Mouse (Mus musculus) limb, embryonic 14.5 days (tissue): Measurements from ENCODE around the gene Tmem201. TPM values are rescaled to one million over a fixed set of nuclear protein-coding genes. Genes with fewer than 3 reads are reported as not detected.

Source experiments
- ATAC-seq: fragments of 200-750 bp; cut with Nextera tagmentation; 2 replicates; pipeline ENCODE4 v1.8.0; 2017; ENCODE audit warnings: low read depth, moderate number of reproducible peaks, moderate TSS enrichment; ENCODE audit not compliant: low FRiP score
- DNase-seq: peaks from one replicate; pipeline ENCODE4 v3.0.0-alpha.2; 2015; ENCODE audit warnings: low spot score
- H3K27ac ChIP-seq: fragments of 300-500 bp; sonication (generic); replicated peaks from 2 replicates; pipeline ENCODE4 v1.5.1; 2014; ENCODE audit warnings: low read depth, mild to moderate bottlenecking, low read length, moderate library complexity, mixed read lengths
- H3K27me3 ChIP-seq: fragments of 300-500 bp; sonication (generic); 2 replicates; pipeline ENCODE4 v1.6.1; 2014; ENCODE audit warnings: low read length, mixed read lengths; ENCODE audit not compliant: control insufficient read depth, insufficient read depth
- H3K36me3 ChIP-seq: fragments of 300-500 bp; sonication (generic); 2 replicates; pipeline ENCODE4 v1.6.1; 2014; ENCODE audit warnings: mild to moderate bottlenecking, low read length, moderate library complexity, mixed read lengths; ENCODE audit not compliant: control insufficient read depth, insufficient read depth
- H3K4me1 ChIP-seq: fragments of 300-500 bp; sonication (generic); 2 replicates; pipeline ENCODE4 v1.6.1; 2014; ENCODE audit warnings: antibody characterized with exemption, low read length, mixed read lengths; ENCODE audit not compliant: control insufficient read depth, insufficient read depth
- H3K4me2 ChIP-seq: fragments of 300-500 bp; sonication (generic); replicated peaks from 2 replicates; pipeline ENCODE4 v1.6.1; 2014; ENCODE audit warnings: low read depth, mild to moderate bottlenecking, low read length, moderate library complexity; ENCODE audit not compliant: severe bottlenecking
- H3K4me3 ChIP-seq: fragments of 300-500 bp; sonication (generic); replicated peaks from 2 replicates; pipeline ENCODE4 v1.5.1; 2014; ENCODE audit warnings: low read length
- H3K9ac ChIP-seq: fragments of 300-500 bp; sonication (generic); 2 replicates; pipeline ENCODE4 v1.6.1; 2014; ENCODE audit warnings: mild to moderate bottlenecking, low read depth, low read length, moderate library complexity; ENCODE audit not compliant: severe bottlenecking
- H3K9me3 ChIP-seq: fragments of 300-500 bp; sonication (generic); 2 replicates; pipeline ENCODE4 v1.6.1; 2016; ENCODE audit warnings: low read length; ENCODE audit not compliant: control insufficient read depth
- POLR2A ChIP-seq: fragments of 200-500 bp; IDR thresholded peaks from 2 replicates; pipeline ENCODE4 v1.8.0; 2012; ENCODE audit warnings: inconsistent platforms, mild to moderate bottlenecking, moderate library complexity, borderline replicate concordance; ENCODE audit not compliant: insufficient read depth, insufficient read length; ENCODE audit errors: extremely low read depth
- WGBS: fragments of 180-500 bp; shearing (Covaris S2); extraction: QIAGEN DNeasy Blood & Tissue Kit; methylation state at CpG from one replicate; pipeline ENCODE4 v1.1.7; 2014; 5-methylcytosine and 5-hydroxymethylcytosine counted together
- polyA plus RNA-seq, 2 experiments: library from polyadenylated mRNA; depleted of rRNA in 1 of 2; stranded (reverse) in 1 of 2; unstranded in 1 of 2; fragments of >200 nt; fragmentation: Nextera tagmentation in 1 of 2; extraction: Ambion mirVana in 1 of 2; gene quantifications; 2 replicates each; pipeline versions ENCODE4 v1.2.1 to v1.2.3; 2012 to 2014

Gene Tmem201
- polyA plus RNA-seq, 2 experiments, result 20.4 to 59.3 TPM

- no peak overlapping the region for H3K4me2 ChIP-seq
- ATAC-seq, result no peak
- H3K9ac ChIP-seq, result no peak overlapping the region
These were observed 42.1 kb upstream of the Tmem201 start for GRCm38 (mm10) chr4:149779966-149780365.

GRCm38 (mm10) chr4:149777126-149777525, 39.3 kb upstream of the Tmem201 start:
- ATAC-seq (no peak), DNase-seq (no peak)
- H3K27me3 ChIP-seq, result no peaks in the 10 kb centered on the region
- no peaks in the 10 kb centered on the region for H3K9me3 ChIP-seq
- no peak overlapping the region for H3K4me2 ChIP-seq
- no peak overlapping the region for H3K27ac ChIP-seq
- TF ChIP-seq POLR2A, result no peak
- H3K4me1 ChIP-seq, result peaks cover 13% of the 10 kb centered on the region
- H3K9ac ChIP-seq, result no peak overlapping the region
- H3K4me3 ChIP-seq, result no peak overlapping the region
- WGBS, result 83% methylated on average over 9 of the region's 9 CpGs
- no peaks in the 10 kb centered on the region for H3K36me3 ChIP-seq

More at GRCm38 (mm10) chr4:149779966-149780365, 42.1 kb upstream of the Tmem201 start:
- H3K4me1 ChIP-seq, result no peaks in the 10 kb centered on the region
- no peaks in the 10 kb centered on the region for H3K9me3 ChIP-seq
- TF ChIP-seq POLR2A, result no peak
- no peaks in the 10 kb centered on the region for H3K36me3 ChIP-seq
- no peaks in the 10 kb centered on the region for H3K27me3 ChIP-seq
- no peak for DNase-seq
- no peak overlapping the region for H3K4me3 ChIP-seq
- H3K27ac ChIP-seq, result no peak overlapping the region
- WGBS, result 78% methylated on average over 9 of the region's 9 CpGs

- H3K4me2 ChIP-seq, result no peak overlapping the region
- no peaks in the 10 kb centered on the region for H3K27me3 ChIP-seq
- no peak for DNase-seq
- H3K27ac ChIP-seq, result no peak overlapping the region
- H3K9me3 ChIP-seq, result no peaks in the 10 kb centered on the region
- no peak for ATAC-seq
- whole genome bisulfite sequencing, result 51% methylated on average over 8 of the region's 8 CpGs
- H3K36me3 ChIP-seq, result no peaks in the 10 kb centered on the region
- TF ChIP-seq POLR2A, result no peak
- no peak overlapping the region for H3K4me3 ChIP-seq
- H3K4me1 ChIP-seq, result peaks cover 13% of the 10 kb centered on the region
- no peak overlapping the region for H3K9ac ChIP-seq
These were observed 38.0 kb upstream of the Tmem201 start for GRCm38 (mm10) chr4:149775760-149776362.

GRCm38 (mm10) chr4:149775330-149775729, 37.5 kb upstream of the Tmem201 start:
- Histone ChIP-seq H3K4me3 (no peak overlapping the region), H3K36me3 (no peaks in the 10 kb centered on the region), H3K27me3 (no peaks in the 10 kb centered on the region), H3K9ac (no peak overlapping the region), H3K4me1 (peaks cover 13% of the 10 kb centered on the region), H3K27ac (no peak overlapping the region), H3K9me3 (no peaks in the 10 kb centered on the region), H3K4me2 (no peak overlapping the region)
- no peak for DNase-seq
- TF ChIP-seq POLR2A, result no peak
- 70% methylated on average over 7 of the region's 7 CpGs for WGBS
- ATAC-seq, result no peak

- peak; percentile 93; the same call in 1 of the 2 replicates for TF ChIP-seq POLR2A
- Histone ChIP-seq H3K9me3 (no peaks in the 10 kb centered on the region), H3K36me3 (no peaks in the 10 kb centered on the region), H3K27me3 (no peaks in the 10 kb centered on the region), H3K4me3 (peak within 1 kb of the TSS; percentile 83), H3K4me2 (peak within 1 kb of the TSS; percentile 89), H3K27ac (peak within 1 kb of the TSS; percentile 52), H3K9ac (peak within 1 kb of the TSS; percentile 74), H3K4me1 (peaks cover 13% of the 10 kb centered on the region)
- DNase-seq, result peak; percentile 90
- ATAC-seq, result peak; percentile 100
- WGBS, result under 1% methylated on average over 38 of the region's 51 CpGs
These were observed 36.2 kb upstream of the Tmem201 start, which contains the start of gene Slc25a33 for GRCm38 (mm10) chr4:149774094-149774470. TSS of gene Slc25a33 (minus strand) at chr4:149774277.
